In the genomic region with DNA sequence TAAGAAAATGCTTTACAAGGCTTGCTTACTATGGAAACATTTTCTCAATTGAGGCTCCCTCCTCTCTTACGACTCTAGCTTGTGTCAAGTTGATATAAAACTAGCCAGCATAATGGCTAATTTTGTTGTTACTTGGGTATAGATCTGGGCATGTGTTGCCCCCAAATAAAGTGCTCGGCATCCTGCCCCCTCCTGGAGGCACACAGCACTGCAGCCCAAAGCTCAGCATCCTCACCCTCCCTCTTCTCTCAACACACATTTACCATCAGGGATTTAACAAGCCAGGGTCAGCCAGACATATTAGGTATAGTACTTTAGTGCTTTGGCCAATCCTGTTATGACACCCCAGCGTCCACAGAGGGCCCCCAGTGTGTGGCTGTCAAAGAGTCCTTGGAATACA, we compare ENCODE assay signal across 11 mouse cellular contexts. TPM values are rescaled to one million over a fixed set of nuclear protein-coding genes. Genes with fewer than 3 reads are reported as not detected.
DNase-seq lines count a peak whose midpoint lies in the region; ATAC-seq and TF ChIP-seq lines count a peak whose summit lies in the region.
"Had no signal": no experiment of that assay in that cellular context is flagged by ENCODE, and none has a peak within 500 bp of the region (broad histone marks: within the 10 kb centered on the region; RNA-seq: fewer than 3 reads in every experiment).

No protein-coding gene starts in this region.

- H3K36me3 ChIP-seq in forebrain, embryonic 13.5 days (ENCODE audit: poor library complexity, severe bottlenecking), result peaks cover 20% of the 10 kb centered on the region
- H3K36me3 ChIP-seq in forebrain, embryonic 15.5 days, result peaks cover 16% of the 10 kb centered on the region; the same call in 1 of the 2 replicates
- peaks cover 11% of the 10 kb centered on the region; the same call in 1 of the 2 replicates for H3K36me3 ChIP-seq in lung, embryonic 14.5 days (ENCODE audit: insufficient read depth)

- no peak overlapping the region for H3K4me3 ChIP-seq in forebrain, embryonic 13.5 days
- H3K4me3 ChIP-seq in forebrain, embryonic 15.5 days, result no peak overlapping the region
- H3K4me3 ChIP-seq in lung, embryonic 14.5 days (ENCODE audit: low read depth, low read length), result no peak overlapping the region

- H3K9ac ChIP-seq in forebrain, embryonic 13.5 days, result no peak overlapping the region
- H3K9ac ChIP-seq in forebrain, embryonic 15.5 days (replicated peaks), result no peak overlapping the region
- no peak overlapping the region for H3K9ac ChIP-seq in lung, embryonic 14.5 days

- H3K4me2 ChIP-seq in forebrain, embryonic 13.5 days, result no peak overlapping the region
- no peak overlapping the region for H3K4me2 ChIP-seq in forebrain, embryonic 15.5 days (replicated peaks)
- no peak overlapping the region for H3K4me2 ChIP-seq in lung, embryonic 14.5 days

- H3K9me3 ChIP-seq in forebrain, embryonic 13.5 days (replicated peaks), result no peaks in the 10 kb centered on the region
- H3K9me3 ChIP-seq in forebrain, embryonic 15.5 days, result no peaks in the 10 kb centered on the region
- H3K9me3 ChIP-seq in lung, embryonic 14.5 days (ENCODE audit: low read depth, low read length), result no peaks in the 10 kb centered on the region

- H3K27me3 ChIP-seq in forebrain, embryonic 13.5 days, result peaks cover 10% of the 10 kb centered on the region; the same call in 1 of the 2 replicates
- no peaks in the 10 kb centered on the region for H3K27me3 ChIP-seq in forebrain, embryonic 15.5 days
- H3K27me3 ChIP-seq in lung, embryonic 14.5 days (ENCODE audit: insufficient read depth, low read length), result 0 out of 2 replicates have a peak, but pooled peaks cover 4% of the 10 kb centered on the region

- H3K4me1 ChIP-seq in forebrain, embryonic 13.5 days, result peaks cover 7% of the 10 kb centered on the region; the same call in 1 of the 2 replicates
- no peaks in the 10 kb centered on the region for H3K4me1 ChIP-seq in forebrain, embryonic 15.5 days
- no peaks in the 10 kb centered on the region for H3K4me1 ChIP-seq in lung, embryonic 14.5 days (ENCODE audit: insufficient read depth)

- 48% methylated on average over 3 of the region's 3 CpGs for WGBS in forebrain, embryonic 13.5 days
- 41% methylated on average over 3 of the region's 3 CpGs for WGBS in forebrain, embryonic 15.5 days
- WGBS in lung, embryonic 14.5 days, result 55% methylated on average over 3 of the region's 3 CpGs

- peak; percentile 59 for TF ChIP-seq CTCF in lung, embryonic 14.5 days (IDR thresholded peaks at IDR 0.05; ENCODE audit: low read depth)

- H3K27ac ChIP-seq in forebrain, embryonic 13.5 days, result no peak overlapping the region
- H3K27ac ChIP-seq in forebrain, embryonic 15.5 days (replicated peaks), result no peak overlapping the region
- H3K27ac ChIP-seq in lung, embryonic 14.5 days (ENCODE audit: low read depth), result no peak overlapping the region

- 0 out of 2 replicates have a peak, but pooled peaks have one; percentile 2 for ATAC-seq in forebrain, embryonic 13.5 days
- no peak for ATAC-seq in forebrain, embryonic 15.5 days (replicated peaks)
- ATAC-seq in lung, embryonic 14.5 days (ENCODE audit: insufficient read depth), result 0 out of 2 replicates have a peak, but pooled peaks have one; percentile 22

- DNase-seq in lung, embryonic 14.5 days, result no peak
- DNase-seq in lung, postnatal 25 days (ENCODE audit: low spot score), result no peak
- DNase-seq in T-cell, adult 2 months (ENCODE audit: low spot score), result peak; percentile 21
- DNase-seq in retina, postnatal 1 day, result peak; percentile 22
- no peak for DNase-seq in urinary bladder, postnatal 4 days (ENCODE audit: low spot score in 2 of 2)
- no peak for DNase-seq in ovary, adult 18-20 months (ENCODE audit: low spot score)

RNA-seq across cellular contexts. Expression of gene Col9a2, which starts 17.2 kb away (rescaled TPM):
- 1.6 and 1.9 TPM in 2 replicates for polyA plus RNA-seq in forebrain, embryonic 13.5 days (2015; fragmentation: Nextera tagmentation; extraction: Ambion mirVana)
- polyA plus RNA-seq in forebrain, embryonic 15.5 days (2015; fragmentation: Nextera tagmentation; extraction: Ambion mirVana), result 3.2 and 5.9 TPM in 2 replicates
- 8.2 and 9.3 TPM in 2 replicates for polyA plus RNA-seq in lung, embryonic 14.5 days (2014; fragmentation: Nextera tagmentation; extraction: Ambion mirVana)

RNA-seq across cellular contexts. Expression of gene Smap2, which starts 39.3 kb away (rescaled TPM):
- 22.2 and 22.7 TPM in 2 replicates for polyA plus RNA-seq in forebrain, embryonic 13.5 days (2015; fragmentation: Nextera tagmentation; extraction: Ambion mirVana)
- polyA plus RNA-seq in forebrain, embryonic 15.5 days (2015; fragmentation: Nextera tagmentation; extraction: Ambion mirVana), result 37.2 and 40.1 TPM in 2 replicates
- 19.2 and 19.7 TPM in 2 replicates for polyA plus RNA-seq in lung, embryonic 14.5 days (2014; fragmentation: Nextera tagmentation; extraction: Ambion mirVana)

RNA-seq across cellular contexts. Expression of gene Zmpste24, which starts 41.7 kb away (rescaled TPM):
- polyA plus RNA-seq in forebrain, embryonic 13.5 days (2015; fragmentation: Nextera tagmentation; extraction: Ambion mirVana), result 28.1 and 30.5 TPM in 2 replicates
- 25.4 and 26.6 TPM in 2 replicates for polyA plus RNA-seq in forebrain, embryonic 15.5 days (2015; fragmentation: Nextera tagmentation; extraction: Ambion mirVana)
- polyA plus RNA-seq in lung, embryonic 14.5 days (2014; fragmentation: Nextera tagmentation; extraction: Ambion mirVana), result 27.1 and 29.2 TPM in 2 replicates

RNA-seq across cellular contexts. Expression of gene Tmco2, which starts 52.7 kb away (rescaled TPM):
- polyA plus RNA-seq in forebrain, embryonic 13.5 days (2015; fragmentation: Nextera tagmentation; extraction: Ambion mirVana), result not detected in 2 replicates
- polyA plus RNA-seq in forebrain, embryonic 15.5 days (2015; fragmentation: Nextera tagmentation; extraction: Ambion mirVana), result not detected in 2 replicates
- polyA plus RNA-seq in lung, embryonic 14.5 days (2014; fragmentation: Nextera tagmentation; extraction: Ambion mirVana), result not detected in 2 replicates
- polyA plus RNA-seq: limb, embryonic 11.5 days; neural tube, embryonic 11.5 days; urinary bladder, adult 2 months had no signal

Comparison
In these comparisons a context has a peak if more than half of its experiments do, and no peak if none do; other contexts are left out.
1. DNase-seq: peak in T-cell, adult 2 months (single experiment) and retina, postnatal 1 day (single experiment); none in lung, embryonic 14.5 days (single experiment), lung, postnatal 25 days (single experiment), urinary bladder, postnatal 4 days (0 of 2) and ovary, adult 18-20 months (single experiment).